Mouse (Mus musculus): ENCODE results near the gene Ipo9.
"Not testable (repeated sequence)": the region's sequence is repeated elsewhere in the genome, so short reads cannot be mapped to it uniquely, and the experiment has no call there.

Ipo9 gene

DNA sequence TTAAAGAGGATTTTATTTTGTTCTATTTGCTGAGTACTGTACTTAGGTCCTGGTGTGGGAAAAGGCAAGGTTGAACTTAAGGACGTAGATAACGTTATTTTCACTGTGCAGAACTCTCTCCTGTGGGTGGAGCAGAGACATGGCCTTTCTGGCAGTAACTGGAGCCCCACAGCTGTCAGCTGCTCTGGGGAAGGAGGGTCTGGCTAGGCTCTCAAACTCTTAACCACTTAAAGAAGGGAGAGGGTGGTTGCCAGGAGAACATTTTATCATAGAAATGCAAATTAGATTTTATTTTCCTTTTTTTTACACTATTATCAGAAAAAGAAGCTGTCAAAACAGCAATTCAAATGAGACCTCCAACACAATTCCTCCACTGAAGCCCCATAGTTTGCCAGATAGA, 5.5 kb upstream of the Ipo9 start:
- in situ Hi-C loops (cut with MboI, MseI), result no loop called here

- in situ Hi-C loops (cut with MboI, MseI), result no loop called here
Measured at GRCm38 (mm10) chr1:135430669-135431017, 344 bp upstream of the Ipo9 start.

DNA sequence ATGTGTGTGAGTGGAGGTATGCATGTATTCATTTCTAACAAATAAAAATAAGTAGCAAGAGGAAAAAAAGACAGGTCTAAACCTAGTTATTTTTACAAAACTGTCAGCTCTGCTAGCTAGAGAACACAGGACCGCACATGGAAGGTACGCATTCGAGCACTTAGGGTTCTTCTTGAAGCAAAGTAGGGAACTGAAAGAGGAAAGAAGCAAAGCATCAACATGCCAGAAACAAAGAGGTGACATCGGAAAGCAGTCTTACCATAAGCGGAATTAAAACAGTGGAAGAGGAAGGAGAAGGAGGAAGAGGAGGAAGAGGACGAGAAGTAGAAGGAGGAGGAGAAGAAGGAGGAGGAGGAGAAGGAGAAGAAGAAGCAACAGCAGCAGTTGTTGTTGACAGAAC, 2.9 kb downstream of the Ipo9 start:
- in situ Hi-C loops (cut with MboI, MseI), result no loop called here

- in situ Hi-C loops (cut with MboI, MseI), result no loop called here
Measured at GRCm38 (mm10) chr1:135426645-135427044, 3.7 kb downstream of the Ipo9 start.

DNA sequence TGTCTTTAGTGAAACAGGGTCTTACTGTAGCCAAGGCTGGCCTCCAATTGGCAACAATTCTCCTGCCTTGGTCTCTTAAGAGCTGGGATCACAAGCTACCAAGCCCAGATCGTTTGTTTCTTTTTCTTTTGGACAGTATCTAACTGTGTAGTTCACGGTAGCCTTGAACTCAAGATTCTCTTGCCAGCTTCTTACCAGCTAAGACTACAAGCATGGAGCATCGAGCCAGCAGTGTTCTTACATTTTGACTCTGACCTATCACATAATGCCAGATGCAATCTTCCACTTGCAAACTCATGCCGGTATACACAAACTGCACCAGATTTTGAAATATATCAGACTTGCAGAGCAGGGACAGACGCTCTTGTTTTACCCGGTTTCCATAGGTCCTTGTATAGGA, 7.5 kb downstream of the Ipo9 start:
- in situ Hi-C loops (cut with MboI, MseI), result no loop called here

GRCm38 (mm10) chr1:135413996-135414395, 16.3 kb downstream of the Ipo9 start:
- in situ Hi-C loops (cut with MboI, MseI), result loop anchor here in 1 of 2 experiments (10.0 kb wide), 1 partner anchor 819 kb away; no protein-coding TSS in a partner anchor

DNA sequence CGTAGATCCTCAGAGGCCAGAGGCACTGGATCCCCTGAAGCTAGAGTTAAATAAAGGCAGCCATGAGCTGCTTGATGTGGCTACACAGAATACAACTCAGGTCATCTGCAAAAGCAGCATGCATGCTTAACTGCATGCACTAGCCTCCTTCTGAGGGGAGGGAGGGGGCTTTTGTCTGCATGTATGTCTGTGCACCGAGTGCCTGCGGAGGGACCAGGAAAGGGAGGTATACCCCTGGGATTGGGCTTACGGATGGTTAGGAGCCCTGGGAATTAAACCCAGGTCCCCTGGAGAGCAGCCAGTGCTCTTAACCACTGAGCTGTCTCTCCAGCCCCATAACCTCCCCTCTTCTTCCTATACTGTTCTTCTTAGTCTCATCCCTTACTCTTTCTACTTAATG, 18.2 kb downstream of the Ipo9 start:
- in situ Hi-C loops (cut with MboI, MseI), result loop anchor here in 1 of 2 experiments (10.0 kb wide), 1 partner anchor 817 kb away; no protein-coding TSS in a partner anchor

- in situ Hi-C loops (cut with MboI, MseI), result loop anchor here in 1 of 2 experiments (10.0 kb wide), 1 partner anchor 816 kb away; no protein-coding TSS in a partner anchor
Measured at GRCm38 (mm10) chr1:135410967-135411366, 19.3 kb downstream of the Ipo9 start.

GRCm38 (mm10) chr1:135408973-135409372, 21.3 kb downstream of the Ipo9 start:
- in situ Hi-C loops (cut with MboI, MseI), result no loop called here

DNA sequence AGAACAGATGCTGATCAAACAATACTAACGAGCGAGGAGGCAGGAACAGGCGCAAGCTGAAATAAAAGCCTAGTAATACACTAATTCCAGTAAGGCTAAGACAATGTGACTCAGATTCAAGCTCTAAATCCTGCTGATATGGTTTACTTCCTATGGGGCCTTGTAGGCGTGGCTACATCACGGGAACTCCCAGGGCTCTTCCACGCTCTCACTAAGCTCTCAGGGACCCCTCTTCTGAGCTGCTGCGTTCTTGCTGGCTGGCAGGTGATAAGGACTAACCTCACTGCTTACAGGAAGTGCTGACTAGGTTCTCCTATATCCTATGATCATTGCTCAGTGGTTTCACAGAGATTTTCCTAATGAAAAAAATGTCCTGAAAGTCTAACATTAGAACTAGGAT, 24.9 kb downstream of the Ipo9 start:
- in situ Hi-C loops (cut with MboI, MseI), result no loop called here

- in situ Hi-C loops (cut with MboI, MseI), result no loop called here
Measured at GRCm38 (mm10) chr1:135401452-135402110, 28.7 kb downstream of the Ipo9 start.

DNA sequence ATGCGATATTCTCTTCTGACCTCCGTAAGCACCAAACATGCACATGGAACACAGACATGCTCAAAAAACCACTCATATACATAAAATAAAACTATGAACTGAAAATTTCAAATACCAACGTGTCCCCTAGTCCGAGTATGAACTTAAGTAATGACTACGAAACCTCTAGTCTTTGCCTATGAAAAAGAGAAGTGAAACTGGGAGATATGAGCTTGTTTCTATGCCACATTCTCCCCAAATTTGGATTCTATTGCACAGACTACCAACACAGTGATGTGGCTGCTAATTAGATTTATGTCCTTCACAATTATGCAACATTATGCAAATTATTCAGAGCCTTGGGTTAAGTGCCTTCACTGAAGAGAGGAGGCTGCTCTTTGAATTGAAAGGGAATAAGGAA, 30.8 kb downstream of the Ipo9 start:
- in situ Hi-C loops (cut with MboI, MseI), result no loop called here

- in situ Hi-C loops (cut with MboI, MseI), result no loop called here
Measured at GRCm38 (mm10) chr1:135385161-135385560, 45.1 kb downstream of the Ipo9 start.

DNA sequence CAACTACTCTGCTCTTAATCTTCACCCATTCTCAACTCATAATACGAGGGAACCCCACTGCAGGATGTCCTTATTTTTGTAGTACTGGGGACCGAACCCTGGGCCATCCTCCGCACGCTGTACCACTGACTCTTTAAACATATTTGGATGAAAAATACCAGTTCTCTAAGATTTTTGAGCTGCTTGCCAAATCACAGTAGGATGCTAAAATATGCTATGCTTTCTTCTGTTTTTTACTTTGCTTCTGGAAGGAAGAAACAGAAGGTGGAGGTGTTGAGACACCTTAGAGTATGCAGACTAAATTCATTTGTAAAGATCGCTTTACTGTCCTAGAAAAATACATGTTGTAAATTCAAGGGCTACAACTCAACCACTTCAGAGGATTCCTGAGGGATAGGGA, 46.1 kb downstream of the Ipo9 start:
- in situ Hi-C loops (cut with MboI, MseI), result no loop called here

- in situ Hi-C loops (cut with MboI, MseI), result not testable (repeated sequence)
Measured at GRCm38 (mm10) chr1:135381560-135381959, 48.7 kb downstream of the Ipo9 start.

DNA sequence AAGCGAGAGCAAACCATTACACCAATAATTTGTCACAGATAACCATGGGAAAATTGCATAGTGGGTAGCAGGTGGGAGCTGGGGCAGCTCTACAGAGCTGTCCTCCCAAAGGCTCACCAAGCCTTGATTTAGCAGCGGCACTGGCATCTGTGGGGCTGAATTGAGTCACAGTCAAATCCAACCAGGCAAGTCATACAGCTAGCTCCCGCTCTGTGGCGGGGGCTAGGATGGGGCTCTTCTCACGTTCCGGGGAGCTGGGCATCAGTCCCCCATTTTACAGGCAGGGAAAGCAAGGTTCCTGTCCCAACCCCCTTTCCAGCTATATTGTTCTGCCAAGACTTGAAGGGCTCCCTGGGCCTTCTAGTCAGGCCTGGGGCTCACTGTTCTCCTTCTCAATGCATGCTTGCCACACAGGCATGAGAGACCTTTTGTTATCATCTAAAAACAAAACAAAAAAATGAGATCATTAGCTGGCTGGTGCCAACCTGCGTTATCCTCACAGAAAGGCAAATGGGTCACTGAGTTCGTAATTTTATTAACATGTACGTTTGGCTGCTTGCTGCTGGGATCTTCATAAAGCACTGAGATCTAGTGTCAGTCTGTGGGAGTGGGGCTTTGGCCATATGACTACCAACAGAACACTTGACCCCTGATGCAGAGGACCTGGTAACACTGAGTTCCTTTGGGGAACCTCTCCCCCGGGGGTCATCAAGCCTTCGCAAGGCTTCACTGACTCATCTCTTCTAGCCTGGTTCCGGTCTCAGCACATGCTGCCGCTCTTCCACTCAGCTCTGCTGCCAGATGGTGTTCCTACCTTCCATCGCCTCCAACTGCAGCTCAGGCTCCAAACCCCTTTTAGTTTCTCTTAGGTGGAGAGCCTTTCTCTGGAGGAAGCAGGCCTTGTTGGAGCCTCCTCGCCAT, 50.0 kb downstream of the Ipo9 start:
- in situ Hi-C loops (cut with MboI, MseI), result no loop called here

DNA sequence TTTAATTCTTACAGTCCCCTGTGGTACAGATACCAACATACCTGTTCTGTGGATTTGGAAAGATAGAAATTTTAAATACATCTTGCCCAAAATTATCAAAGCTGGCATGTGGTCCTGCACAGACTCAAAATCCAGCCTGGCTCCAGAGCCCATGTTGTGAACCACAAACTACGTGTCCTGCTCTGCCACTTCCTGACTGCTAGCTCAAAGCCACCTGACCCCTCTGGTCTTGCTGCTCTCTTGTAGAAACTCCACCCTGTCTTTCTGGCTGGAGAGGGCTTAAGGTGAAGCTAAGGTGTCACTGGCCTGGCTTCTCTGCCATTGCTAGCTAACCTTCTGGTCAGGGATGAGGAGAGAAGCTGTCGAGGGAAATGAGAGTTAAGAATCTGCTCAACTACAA, 51.3 kb downstream of the Ipo9 start:
- in situ Hi-C loops (cut with MboI, MseI), result no loop called here

GRCm38 (mm10) chr1:135378576-135378975, 51.7 kb downstream of the Ipo9 start:
- in situ Hi-C loops (cut with MboI, MseI), result no loop called here

GRCm38 (mm10) chr1:135374868-135375581, 55.3 kb downstream of the Ipo9 start, which contains the start of gene Shisa4:
Shisa4 (minus strand) TSS chr1:135375237.
- in situ Hi-C loops (cut with MboI, MseI), result no loop called here

DNA sequence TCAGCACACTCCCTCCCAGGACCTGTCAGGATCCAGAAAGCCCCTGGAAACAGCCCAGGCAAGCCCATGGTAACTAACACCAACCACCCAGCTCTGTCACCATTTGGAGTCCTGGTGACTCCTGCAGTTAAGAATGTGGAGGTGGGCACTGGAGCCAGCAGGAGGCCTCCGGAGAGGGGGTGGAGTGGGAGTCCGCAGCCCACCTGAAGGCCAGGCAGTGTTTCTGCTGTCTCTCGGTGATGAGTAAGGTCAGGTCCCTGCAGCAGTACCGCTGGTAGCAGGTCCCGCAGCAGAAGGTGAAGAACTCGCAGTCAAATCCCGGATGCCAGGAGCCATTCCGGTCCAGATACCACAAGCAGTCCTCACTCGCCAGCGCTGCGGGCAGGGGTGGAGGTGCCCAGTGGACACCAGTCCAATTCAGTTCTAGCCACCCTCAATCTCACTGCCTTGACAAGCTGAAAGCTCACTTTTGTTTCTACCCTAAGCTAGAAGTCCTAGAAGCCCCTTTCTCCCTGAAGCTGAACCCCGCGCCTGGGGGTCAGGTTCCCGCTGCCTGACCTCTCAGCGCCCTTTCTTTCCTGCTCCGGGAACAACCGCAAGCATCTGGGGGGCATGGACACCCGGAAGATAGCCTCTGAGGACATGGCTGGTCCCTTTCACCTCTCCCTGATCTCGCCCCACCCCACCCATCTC, 56.0 kb downstream of the Ipo9 start:
- in situ Hi-C loops (cut with MboI, MseI), result no loop called here

DNA sequence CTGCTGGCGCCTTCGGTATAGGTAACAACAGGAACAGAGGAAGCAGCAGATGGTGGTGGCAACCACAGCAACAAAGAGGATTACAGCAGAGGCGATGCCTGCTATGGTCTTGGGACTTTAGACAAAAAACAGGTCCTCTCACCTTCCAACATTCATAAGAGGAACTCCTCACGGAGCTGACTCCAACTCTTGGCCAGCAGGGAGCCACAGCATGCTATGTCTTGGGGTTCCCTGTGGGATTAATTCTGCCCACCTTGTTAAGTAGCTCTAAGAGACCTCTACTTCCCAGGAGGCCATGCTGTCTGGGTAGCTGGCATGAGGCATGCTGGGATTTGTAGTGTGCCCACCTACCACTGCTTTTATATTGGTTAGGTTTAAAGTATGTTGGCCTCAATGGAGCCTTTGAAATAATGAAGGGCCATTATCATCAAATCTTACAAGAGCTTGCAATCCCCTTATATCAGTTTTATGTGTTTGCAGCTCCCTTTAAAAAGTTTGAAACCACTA, 57.1 kb downstream of the Ipo9 start:
- in situ Hi-C loops (cut with MboI, MseI), result no loop called here
